Mouse (Mus musculus) bone marrow, adult 2 months (tissue): ENCODE measurements around the gene Mcf2. TPM values are rescaled to one million over a fixed set of nuclear protein-coding genes. Genes with fewer than 3 reads are reported as not detected.

Source experiments
- H3K27ac ChIP-seq: fragments of 200-500 bp; 2 replicates; pipeline ENCODE4 v1.5.1; 2012; ENCODE audit warnings: low read depth, mild to moderate bottlenecking, control low read depth, inconsistent platforms, low read length; ENCODE audit not compliant: control insufficient read depth, poor library complexity, insufficient read depth
- H3K4me1 ChIP-seq: fragments of 200-500 bp; 2 replicates; pipeline ENCODE4 v1.6.1; 2011; ENCODE audit warnings: low read length; ENCODE audit not compliant: control insufficient read depth, insufficient read depth
- H3K4me3 ChIP-seq: fragments of 200-500 bp; replicated peaks from 2 replicates; pipeline ENCODE3; 2011; ENCODE audit warnings: mild to moderate bottlenecking, low read depth, low read length, control low read depth; ENCODE audit not compliant: control insufficient read depth
- CTCF ChIP-seq: fragments of 200-500 bp; IDR thresholded peaks from 2 replicates; pipeline ENCODE4 v1.5.1; 2011; ENCODE audit warnings: low read length, control low read depth; ENCODE audit not compliant: control insufficient read depth, insufficient read depth
- POLR2A ChIP-seq: fragments of 200-500 bp; IDR thresholded peaks from 2 replicates; pipeline ENCODE4 v1.6.1; 2011; ENCODE audit warnings: low read depth, mild to moderate bottlenecking, control low read depth, low read length, borderline replicate concordance; ENCODE audit not compliant: control insufficient read depth
- WGBS: fragments of 180-500 bp; shearing (Covaris S2); methylation state at CpG from one replicate; pipeline ENCODE4 v1.1.7; 2018; 5-methylcytosine and 5-hydroxymethylcytosine counted together
- polyA plus RNA-seq: library from polyadenylated mRNA; stranded (reverse); fragments of >200 nt; gene quantifications from 2 replicates; pipeline ENCODE4 v1.2.4, GENCODE M21; 2011; ENCODE audit warnings: low replicate concordance; ENCODE audit not compliant: missing spikeins, insufficient read depth, insufficient read length

Mcf2 gene
- polyA plus RNA-seq, 1 experiment: 1.3 TPM

DNA sequence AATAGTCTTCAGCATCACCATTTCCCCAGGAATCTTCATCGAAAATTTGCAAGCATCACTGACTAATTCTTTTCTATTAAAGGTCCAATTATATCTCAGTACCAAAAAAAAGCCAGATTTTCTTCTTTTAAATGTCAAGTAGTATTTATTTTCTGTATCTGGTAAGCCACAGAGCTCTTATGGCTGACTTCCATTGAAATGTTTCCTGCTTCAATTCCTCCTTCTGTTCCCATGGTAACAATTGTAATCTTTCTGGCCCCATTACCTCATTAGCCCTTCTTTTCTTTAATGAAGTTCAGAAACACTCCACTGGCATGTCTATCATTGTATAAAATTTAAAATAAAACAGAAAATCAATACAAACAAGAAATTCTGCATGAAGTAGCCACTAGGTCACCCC is 103.5 kb downstream of the Mcf2 start:
- TF ChIP-seq CTCF (no peak), POLR2A (no peak)

DNA sequence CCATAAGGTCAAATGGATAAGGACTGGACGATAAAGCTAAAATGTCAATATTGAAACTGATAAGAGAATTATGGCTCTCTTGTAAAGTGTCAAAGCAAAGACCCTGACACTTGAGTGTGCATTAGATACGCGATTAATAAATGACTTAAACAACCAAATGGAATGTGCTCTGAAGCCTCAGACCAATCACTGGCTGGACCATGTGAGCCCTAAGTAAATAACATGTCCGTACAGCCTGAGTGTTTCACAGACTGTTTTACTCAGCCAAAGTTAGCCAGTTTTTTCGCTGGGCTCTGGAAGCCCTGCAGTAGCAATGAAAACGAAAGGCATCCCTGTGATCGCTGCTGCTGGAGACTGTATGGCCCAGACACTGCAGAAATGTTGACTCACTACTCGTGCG is 123.7 kb downstream of the Mcf2 start:
- Histone ChIP-seq H3K4me3 (no peak overlapping the region), H3K4me1 (no peaks in the 10 kb centered on the region), H3K27ac (no peak overlapping the region)
- TF ChIP-seq CTCF (no peak), POLR2A (no peak)
- WGBS: 84% methylated on average over 9 of the region's 9 CpGs

More for the DNA sequence above, 103.5 kb downstream of the Mcf2 start:
- WGBS: 80% methylated on average over 1 of the region's 1 CpGs
- Histone ChIP-seq H3K27ac (no peak overlapping the region), H3K4me1 (no peaks in the 10 kb centered on the region), H3K4me3 (no peak overlapping the region)

- no peak overlapping the region for H3K4me3 ChIP-seq
- H3K4me1 ChIP-seq: no peaks in the 10 kb centered on the region
- TF ChIP-seq POLR2A (no peak), CTCF (no peak)
- 82% methylated on average over 1 of the region's 1 CpGs for WGBS
- no peak overlapping the region for H3K27ac ChIP-seq
These were observed 124.1 kb downstream of the Mcf2 start for GRCm38 (mm10) chrX:60054745-60055144.

DNA sequence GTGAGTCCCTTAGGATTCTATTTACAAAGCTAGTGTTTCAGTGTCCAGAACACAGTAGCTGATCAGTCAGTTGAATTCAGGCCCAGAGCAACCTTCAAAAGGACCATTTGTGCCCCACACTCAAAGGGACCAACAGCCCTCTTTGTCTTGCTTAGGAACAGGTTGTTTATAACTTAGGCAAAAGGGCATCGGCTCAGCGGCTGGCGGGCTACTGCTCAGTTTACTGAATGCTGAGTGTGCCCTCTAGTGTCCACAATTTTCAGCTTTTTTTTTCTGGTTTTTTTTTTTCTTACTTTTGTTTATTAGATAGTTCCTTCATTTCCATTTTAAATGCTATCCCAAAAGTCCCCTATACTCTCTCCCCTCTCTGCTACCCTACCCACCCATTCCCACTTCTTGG is 152.2 kb downstream of the Mcf2 start:
- H3K4me3 ChIP-seq: no peak overlapping the region
- H3K4me1 ChIP-seq: peaks cover 1% of the 10 kb centered on the region; the same call in 1 of the 2 replicates
- TF ChIP-seq POLR2A (no peak), CTCF (peak; percentile 41; the same call in 1 of the 2 replicates)
- WGBS: 8% methylated on average over 3 of the region's 3 CpGs
- no peak overlapping the region for H3K27ac ChIP-seq

GRCm38 (mm10) chrX:60021595-60021994 is 157.3 kb downstream of the Mcf2 start:
- Histone ChIP-seq H3K4me3 (no peak overlapping the region), H3K4me1 (peaks cover 1% of the 10 kb centered on the region; the same call in 1 of the 2 replicates), H3K27ac (no peak overlapping the region)
- TF ChIP-seq POLR2A (no peak), CTCF (no peak)
- WGBS: 45% methylated on average over 2 of the region's 2 CpGs

DNA sequence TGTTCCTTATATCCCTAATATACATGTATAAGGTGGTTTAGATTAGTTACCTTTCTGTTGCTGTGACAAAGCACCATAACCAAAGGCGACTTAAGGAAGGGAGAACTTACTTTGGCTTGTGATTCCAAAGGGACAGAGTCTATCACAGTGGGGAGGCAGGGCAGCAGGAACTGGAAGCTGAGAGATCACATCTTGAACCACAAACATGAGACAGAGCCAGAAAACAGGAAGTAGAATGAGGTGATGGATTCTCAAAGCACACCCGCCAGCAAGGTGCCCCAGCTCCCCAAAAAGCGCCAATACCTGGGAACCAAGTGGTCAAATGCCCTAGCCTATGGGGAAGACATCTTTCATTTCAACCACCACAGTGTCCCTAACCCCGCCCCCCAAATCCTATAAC is 157.9 kb downstream of the Mcf2 start:
- TF ChIP-seq POLR2A (no peak), CTCF (no peak)
- no peak overlapping the region for H3K27ac ChIP-seq
- peaks cover 1% of the 10 kb centered on the region; the same call in 1 of the 2 replicates for H3K4me1 ChIP-seq
- WGBS: 69% methylated on average over 4 of the region's 4 CpGs
- H3K4me3 ChIP-seq: no peak overlapping the region

DNA sequence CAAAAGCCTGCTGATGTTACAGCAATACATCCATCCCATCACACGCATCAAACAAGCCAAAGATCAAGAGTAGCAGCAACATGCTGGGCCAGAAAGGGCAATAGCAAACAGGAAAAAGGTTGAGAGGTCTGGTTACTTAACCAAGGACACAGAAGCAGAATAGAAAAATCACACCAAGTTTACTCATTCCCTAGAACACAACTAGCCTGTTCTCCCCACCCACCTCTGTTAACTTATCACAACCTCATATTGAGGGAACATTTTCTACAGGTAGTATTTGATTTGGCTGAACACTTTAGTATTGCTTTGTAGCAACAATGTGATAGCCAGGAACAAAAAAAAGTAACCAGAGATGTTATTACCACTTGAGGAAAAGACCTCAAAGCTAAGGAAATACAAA is 164.3 kb downstream of the Mcf2 start:
- no peaks in the 10 kb centered on the region for H3K4me1 ChIP-seq
- no peak overlapping the region for H3K27ac ChIP-seq
- TF ChIP-seq POLR2A (no peak), CTCF (no peak)
- no peak overlapping the region for H3K4me3 ChIP-seq
- 72% methylated on average over 1 of the region's 1 CpGs for WGBS

DNA sequence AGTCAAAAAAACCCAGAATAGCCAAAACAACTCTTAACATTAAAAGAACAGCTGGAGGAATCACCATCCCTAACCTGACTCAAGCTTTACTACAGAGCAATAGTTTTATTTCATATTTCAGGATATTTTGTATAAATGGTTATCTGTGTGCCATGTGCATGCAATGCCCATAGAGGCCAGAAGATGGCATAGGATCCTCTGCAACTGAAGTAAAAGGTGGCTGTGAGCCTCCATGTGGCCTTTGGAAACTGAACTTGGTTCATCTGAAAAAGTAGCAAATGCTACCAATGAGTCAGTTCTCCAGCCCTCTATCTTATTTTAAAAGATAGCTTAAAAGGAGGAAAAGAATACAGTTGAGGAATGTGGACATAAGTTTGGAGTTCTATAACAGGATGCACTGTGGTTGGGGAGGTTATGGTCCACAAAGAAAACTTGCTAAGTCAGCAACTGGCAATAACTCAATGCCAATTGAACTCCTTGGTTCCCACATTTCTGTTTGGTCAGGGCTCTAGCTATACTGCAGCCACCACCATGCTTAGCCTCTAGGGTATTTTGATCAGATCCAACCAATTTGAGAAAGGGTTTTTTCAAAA is 165.7 kb downstream of the Mcf2 start:
- Histone ChIP-seq H3K27ac (no peak overlapping the region), H3K4me1 (no peaks in the 10 kb centered on the region), H3K4me3 (no peak overlapping the region)
- TF ChIP-seq CTCF (no peak), POLR2A (no peak)

Other genes with a start within 250 kb of the Mcf2 start
- 0.36 and 1.3 TPM in 2 replicates for gene F9, start 179.6 kb downstream of the Mcf2 start, polyA plus RNA-seq